Comparison of ENCODE assay signal across 11 mouse cellular contexts in genomic region chr4:43874501-43874900, GRCm38 (mm10). TPM values are rescaled to one million over a fixed set of nuclear protein-coding genes. Genes with fewer than 3 reads are reported as not detected.
DNase-seq lines count a peak whose midpoint lies in the region; ATAC-seq and TF ChIP-seq lines count a peak whose summit lies in the region.
"Had no signal": no experiment of that assay in that cellular context is flagged by ENCODE, and none has a peak within 500 bp of the region (broad histone marks: within the 10 kb centered on the region; RNA-seq: fewer than 3 reads in every experiment).

No protein-coding gene starts in this region.

- no peak for TF ChIP-seq CTCF in ES-Bruce4 (IDR thresholded peaks at IDR 0.05; ENCODE audit: low read depth, low read length)
- no peak for TF ChIP-seq CTCF in left cerebral cortex, adult 2 months (IDR thresholded peaks at IDR 0.05)

- peak; percentile 21 for DNase-seq in embryo, embryonic 10.5 days (ENCODE audit: low spot score)
- no peak for DNase-seq in embryo, embryonic 10 days (ENCODE audit: low spot score)
- no peak for DNase-seq in midbrain, embryonic 14.5 days
- DNase-seq in left cerebral cortex, adult 2 months (ENCODE audit: extremely low spot score in 1 of 2, low spot score in 2 of 2): no peak
- no peak for DNase-seq in adipocyte (ENCODE audit: low spot score)
- DNase-seq: right cerebral cortex, postnatal 4 days had no signal

- intact Hi-C loops in left cerebral cortex, adult 2 months (cut with DNase I): no loop called here

- 47% methylated on average over 7 of the region's 7 CpGs for WGBS in hindbrain, embryonic 13.5 days
- 45% methylated on average over 7 of the region's 7 CpGs for WGBS in midbrain, embryonic 14.5 days

- no peak for TF ChIP-seq POLR2A in ES-Bruce4 (IDR thresholded peaks at IDR 0.05; ENCODE audit: insufficient read depth, low read length)

- H3K9me3 ChIP-seq in ES-Bruce4 (replicated peaks; ENCODE audit: control insufficient read depth, insufficient read depth, low read length, poor library complexity, severe bottlenecking): no peaks in the 10 kb centered on the region
- 0 out of 2 replicates have a peak, but pooled peaks cover 3% of the 10 kb centered on the region for H3K9me3 ChIP-seq in hindbrain, embryonic 13.5 days
- H3K9me3 ChIP-seq in midbrain, embryonic 14.5 days (ENCODE audit: control insufficient read depth, low read length): no peaks in the 10 kb centered on the region

- no peaks in the 10 kb centered on the region for H3K4me1 ChIP-seq in ES-Bruce4 (ENCODE audit: control insufficient read depth, insufficient read depth, low read length)
- H3K4me1 ChIP-seq in hindbrain, embryonic 13.5 days (replicated peaks): peaks cover 30% of the 10 kb centered on the region
- H3K4me1 ChIP-seq in midbrain, embryonic 14.5 days (ENCODE audit: control insufficient read depth, insufficient read depth, low read length): peaks cover 15% of the 10 kb centered on the region

- no peak for ATAC-seq in hindbrain, embryonic 13.5 days (ENCODE audit: low FRiP score)
- ATAC-seq in midbrain, embryonic 14.5 days (ENCODE audit: low FRiP score, low TSS enrichment): no peak
- ATAC-seq in cerebellum, adult (ENCODE audit: insufficient number of reproducible peaks, low FRiP score, low TSS enrichment): no peak

- H3K4me2 ChIP-seq in hindbrain, embryonic 13.5 days: peak overlapping the region; percentile 86
- H3K4me2 ChIP-seq in midbrain, embryonic 14.5 days (ENCODE audit: low read length): peak overlapping the region; percentile 87

- no peaks in the 10 kb centered on the region for H3K27me3 ChIP-seq in ES-Bruce4 (ENCODE audit: control insufficient read depth, insufficient read depth, low read length, poor library complexity, severe bottlenecking)
- no peaks in the 10 kb centered on the region for H3K27me3 ChIP-seq in hindbrain, embryonic 13.5 days
- no peaks in the 10 kb centered on the region for H3K27me3 ChIP-seq in midbrain, embryonic 14.5 days (ENCODE audit: control insufficient read depth, insufficient read depth, low read length)

- 0 out of 2 replicates have a peak overlapping the region, but pooled peaks have one; percentile 77 for H3K9ac ChIP-seq in ES-Bruce4 (ENCODE audit: low read depth, poor library complexity, severe bottlenecking)
- H3K9ac ChIP-seq in hindbrain, embryonic 13.5 days: peak overlapping the region; percentile 82; the same call in 1 of the 2 replicates
- no peak overlapping the region; the same call in 1 of the 2 replicates for H3K9ac ChIP-seq in midbrain, embryonic 14.5 days (replicated peaks; ENCODE audit: low read length)

- no peak overlapping the region for H3K27ac ChIP-seq in ES-Bruce4 (ENCODE audit: insufficient read depth, low read length)
- H3K27ac ChIP-seq in hindbrain, embryonic 13.5 days: no peak overlapping the region
- no peak overlapping the region for H3K27ac ChIP-seq in midbrain, embryonic 14.5 days (replicated peaks; ENCODE audit: low read depth, low read length)
- H3K27ac ChIP-seq in left cerebral cortex, adult 2 months: no peak overlapping the region

- TF ChIP-seq EP300 in ES-Bruce4 (IDR thresholded peaks at IDR 0.05; ENCODE audit: insufficient read depth, low read depth, low read length): no peak

- no peak overlapping the region for H3K4me3 ChIP-seq in ES-Bruce4 (ENCODE audit: low read depth, low read length)
- H3K4me3 ChIP-seq in hindbrain, embryonic 13.5 days: peak overlapping the region; percentile 76
- H3K4me3 ChIP-seq in midbrain, embryonic 14.5 days (replicated peaks; ENCODE audit: low read depth, low read length): peak overlapping the region; percentile 91; the same call in 1 of the 2 replicates
- no peak overlapping the region for H3K4me3 ChIP-seq in left cerebral cortex, adult 2 months

- H3K36me3 ChIP-seq in ES-Bruce4 (ENCODE audit: control insufficient read depth, insufficient read depth, low read length, poor library complexity, severe bottlenecking): no peaks in the 10 kb centered on the region
- H3K36me3 ChIP-seq in hindbrain, embryonic 13.5 days: no peaks in the 10 kb centered on the region
- H3K36me3 ChIP-seq in midbrain, embryonic 14.5 days (ENCODE audit: control insufficient read depth, insufficient read depth, low read length): no peaks in the 10 kb centered on the region

RNA-seq across cellular contexts. Expression of gene Reck, which starts 0.8 kb away (rescaled TPM):
- 5.7 and 6.3 TPM in 2 replicates for polyA plus RNA-seq in ES-Bruce4 (2011; ENCODE audit: insufficient read depth, insufficient read length, low read depth, missing spikeins)
- 6.3 and 8.2 TPM in 2 replicates for polyA plus RNA-seq in hindbrain, embryonic 13.5 days (2015; fragmentation: Nextera tagmentation; extraction: Ambion mirVana)
- 4.4 and 6.8 TPM in 2 replicates for polyA plus RNA-seq in midbrain, embryonic 14.5 days (2014; fragmentation: Nextera tagmentation; extraction: Ambion mirVana)
- 1 to 10 TPM; 7.6 to 8.6 TPM for total RNA-seq in left cerebral cortex, adult 2 months (2021)

RNA-seq across cellular contexts. Expression of gene Olfr155, which starts 23.1 kb away (rescaled TPM):
- not detected in 2 replicates for polyA plus RNA-seq in ES-Bruce4 (2011; ENCODE audit: insufficient read depth, insufficient read length, low read depth, missing spikeins)
- polyA plus RNA-seq in hindbrain, embryonic 13.5 days (2015; fragmentation: Nextera tagmentation; extraction: Ambion mirVana): not detected in 2 replicates
- not detected in 2 replicates for polyA plus RNA-seq in midbrain, embryonic 14.5 days (2014; fragmentation: Nextera tagmentation; extraction: Ambion mirVana)
- total RNA-seq in left cerebral cortex, adult 2 months (2021): not detected
- total RNA-seq: granulocyte monocyte progenitor cell, adult 5-6 weeks; liver, adult 2 months had no signal
- polyA plus RNA-seq: liver, adult 2 months had no signal

RNA-seq across cellular contexts. Expression of gene Olfr157, which starts 34.5 kb away (rescaled TPM):
- polyA plus RNA-seq in ES-Bruce4 (2011; ENCODE audit: insufficient read depth, insufficient read length, low read depth, missing spikeins): not detected in 2 replicates
- not detected in 2 replicates for polyA plus RNA-seq in hindbrain, embryonic 13.5 days (2015; fragmentation: Nextera tagmentation; extraction: Ambion mirVana)
- polyA plus RNA-seq in midbrain, embryonic 14.5 days (2014; fragmentation: Nextera tagmentation; extraction: Ambion mirVana): not detected in 2 replicates
- total RNA-seq in left cerebral cortex, adult 2 months (2021): not detected
- total RNA-seq: granulocyte monocyte progenitor cell, adult 5-6 weeks; liver, adult 2 months had no signal
- polyA plus RNA-seq: liver, adult 2 months had no signal

RNA-seq across cellular contexts. Expression of gene Olfr156, which starts 50.8 kb away (rescaled TPM):
- polyA plus RNA-seq in ES-Bruce4 (2011; ENCODE audit: insufficient read depth, insufficient read length, low read depth, missing spikeins): not detected in 2 replicates
- not detected in 2 replicates for polyA plus RNA-seq in hindbrain, embryonic 13.5 days (2015; fragmentation: Nextera tagmentation; extraction: Ambion mirVana)
- not detected in 2 replicates for polyA plus RNA-seq in midbrain, embryonic 14.5 days (2014; fragmentation: Nextera tagmentation; extraction: Ambion mirVana)
- total RNA-seq in left cerebral cortex, adult 2 months (2021): not detected
- total RNA-seq: granulocyte monocyte progenitor cell, adult 5-6 weeks; liver, adult 2 months had no signal
- polyA plus RNA-seq: liver, adult 2 months had no signal

Comparison
In these comparisons a context has a peak if more than half of its experiments do, and no peak if none do; other contexts are left out.
1. H3K4me3 ChIP-seq: peak in hindbrain, embryonic 13.5 days (single experiment) and midbrain, embryonic 14.5 days (single experiment); none in ES-Bruce4 (single experiment) and left cerebral cortex, adult 2 months (single experiment).